Mouse (Mus musculus) spleen, adult 2 months (tissue): ENCODE data around the gene Galntl5.

Experiments
- CTCF ChIP-seq: fragments of 200-500 bp; IDR thresholded peaks from 2 replicates; pipeline ENCODE4 v1.5.1; 2011; ENCODE audit warnings: mild to moderate bottlenecking, inconsistent platforms; ENCODE audit not compliant: insufficient read depth, insufficient read length, insufficient replicate concordance; ENCODE audit errors: extremely low read depth
- POLR2A ChIP-seq: fragments of 200-500 bp; IDR thresholded peaks from 2 replicates; pipeline ENCODE4 v1.6.1; 2011; ENCODE audit warnings: low read depth, low read length, inconsistent platforms

DNA sequence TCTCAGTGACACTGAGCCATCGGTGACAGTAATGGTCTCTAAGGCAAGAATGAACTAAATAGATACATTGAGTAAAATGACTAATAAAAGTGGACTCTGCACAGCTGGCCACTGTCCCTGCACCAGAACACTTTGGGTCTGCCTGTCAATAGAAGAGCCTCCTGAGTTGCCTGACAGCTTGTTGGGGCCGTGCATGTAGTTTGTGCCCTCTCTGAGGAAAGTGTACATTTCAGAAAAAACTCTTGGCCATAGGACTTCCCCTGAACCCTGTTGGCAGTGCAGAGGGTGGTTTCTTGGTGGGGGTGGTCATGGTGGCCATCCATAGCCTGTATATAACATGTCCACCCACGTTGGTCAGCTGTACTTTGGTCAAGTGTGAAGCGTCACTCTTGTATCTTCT lies 73.2 kb downstream of the Galntl5 start:
- TF ChIP-seq POLR2A (no peak), CTCF (no peak)
